Mouse (Mus musculus): ENCODE results near the gene Pqbp1.

- TF ChIP-seq CTCF (IDR thresholded peaks at IDR 0.05; ENCODE audit: low read depth, low read length) (no peak), POLR2A (IDR thresholded peaks at IDR 0.05; ENCODE audit: extremely low read depth, insufficient read depth, low read length) (no peak)
These were observed 8.7 kb upstream of the Pqbp1 start, which contains the start of gene Gm10491 for GRCm38 (mm10) chrX:7907735-7908134.

All from liver, adult 2 months (tissue).